Mouse (Mus musculus) monocyte, adult 2 months (primary cell): ENCODE measurements around the gene 9430007A20Rik.
"Not testable (repeated sequence)": the region's sequence is repeated elsewhere in the genome, so short reads cannot be mapped to it uniquely, and the experiment has no call there.

Source experiments
- DNase-seq, 2 experiments: peaks; one replicate each; pipeline ENCODE4 v3.0.0; 2022; ENCODE audit warnings: low spot score in 2 of 2, low read depth in 1 of 2

The 9430007A20Rik gene

GRCm38 (mm10) chr4:144519522-144519921 lies at the start of gene 9430007A20Rik:
Gene 9430007A20Rik (plus strand): TSS chr4:144519822.
- DNase-seq, result no peak

- no peak for DNase-seq
These were observed 26.3 kb upstream of the 9430007A20Rik start for GRCm38 (mm10) chr4:144493331-144493730.

GRCm38 (mm10) chr4:144506518-144506917 lies 13.1 kb upstream of the 9430007A20Rik start:
- DNase-seq, result no peak

GRCm38 (mm10) chr4:144544689-144545088 lies 25.1 kb downstream of the 9430007A20Rik start:
- no peak for DNase-seq

GRCm38 (mm10) chr4:144545339-144545738 lies 25.7 kb downstream of the 9430007A20Rik start:
- not testable (repeated sequence) for DNase-seq

GRCm38 (mm10) chr4:144551156-144551555 lies 31.5 kb downstream of the 9430007A20Rik start:
- DNase-seq, result no peak

GRCm38 (mm10) chr4:144559792-144560191 lies 40.2 kb downstream of the 9430007A20Rik start:
- no peak for DNase-seq

- DNase-seq, result no peak
These were observed 41.6 kb downstream of the 9430007A20Rik start for GRCm38 (mm10) chr4:144561205-144561604.

GRCm38 (mm10) chr4:144565034-144565433 lies 45.4 kb downstream of the 9430007A20Rik start, which contains the start of gene Gm13124:
Gene Gm13124 (minus strand): TSS chr4:144565134.
- no peak for DNase-seq

GRCm38 (mm10) chr4:144567752-144568151 lies 48.1 kb downstream of the 9430007A20Rik start:
- no peak for DNase-seq
